Mouse (Mus musculus): Measurements from ENCODE around the gene Mettl9. TPM values are rescaled to one million over a fixed set of nuclear protein-coding genes. Genes with fewer than 3 reads are reported as not detected.

Gene Mettl9
- total and polyA plus RNA-seq, 3 experiments = 33.4 to 80.4 (median 73.3) TPM

GRCm38 (mm10) chr7:121040595-121040994, 6.3 kb downstream of the Mettl9 start:
- DNase-seq (ENCODE audit: low read depth, low spot score) = no peak
- H3K9me3 ChIP-seq (replicated peaks; ENCODE audit: insufficient read depth, low read length) = no peaks in the 10 kb centered on the region
- H3K27me3 ChIP-seq (ENCODE audit: control insufficient read depth in 1 of 2, insufficient read depth in 2 of 2, low read length in 2 of 2) = no peaks in the 10 kb centered on the region
- H3K4me3 ChIP-seq (ENCODE audit: control insufficient read depth in 1 of 2, insufficient read depth in 1 of 2, low read depth in 2 of 2, low read length in 2 of 2) = no peak overlapping the region
- H3K36me3 ChIP-seq (ENCODE audit: control insufficient read depth in 1 of 2, insufficient read depth in 2 of 2, low read length in 2 of 2) = peaks cover 3 to 21% of the 10 kb centered on the region in 2 experiments
- no peak overlapping the region for H3K9ac ChIP-seq (ENCODE audit: control insufficient read depth, low read depth, low read length, poor library complexity, severe bottlenecking)
- peaks cover 7 to 15% of the 10 kb centered on the region in 2 experiments for H3K4me1 ChIP-seq (ENCODE audit: control insufficient read depth in 1 of 2, insufficient read depth in 2 of 2, low read length in 2 of 2)
- peaks cover 78% of the 10 kb centered on the region for H3K79me2 ChIP-seq (ENCODE audit: control insufficient read depth, insufficient read depth, low read length, poor library complexity)
- TF ChIP-seq MAX (IDR thresholded peaks at IDR 0.05; ENCODE audit: low read length) (no peak), HCFC1 (IDR thresholded peaks at IDR 0.05; ENCODE audit: low read depth, low read length) (no peak), MYB (IDR thresholded peaks at IDR 0.05; ENCODE audit: low read depth, low read length) (no peak), CHD1 (IDR thresholded peaks at IDR 0.05; ENCODE audit: low read depth, low read length) (no peak), TAL1 (IDR thresholded peaks at IDR 0.05; ENCODE audit: low read length) (no peak), NRF1 (IDR thresholded peaks at IDR 0.05; ENCODE audit: insufficient read depth, low read depth, low read length, poor library complexity, severe bottlenecking) (no peak), KAT2A (conservative IDR thresholded peaks at IDR 0.05; ENCODE audit: low read depth, low read length) (no peak), USF1 (IDR thresholded peaks at IDR 0.05; ENCODE audit: low read depth, low read length) (no peak), ZNF384 (IDR thresholded peaks at IDR 0.05; ENCODE audit: low read depth, low read length) (no peak)
- no peak overlapping the region for H3K27ac ChIP-seq (ENCODE audit: control insufficient read depth, low read depth, low read length)

GRCm38 (mm10) chr7:121041989-121042388, 7.7 kb downstream of the Mettl9 start:
- no peak overlapping the region for H3K4me3 ChIP-seq (ENCODE audit: control insufficient read depth in 1 of 2, insufficient read depth in 1 of 2, low read depth in 2 of 2, low read length in 2 of 2)
- H3K9ac ChIP-seq (ENCODE audit: control insufficient read depth, low read depth, low read length, poor library complexity, severe bottlenecking) = no peak overlapping the region
- no peak for DNase-seq (ENCODE audit: low read depth, low spot score)
- no peak overlapping the region for H3K27ac ChIP-seq (ENCODE audit: control insufficient read depth, low read depth, low read length)
- peaks cover 4 to 9% of the 10 kb centered on the region in 2 experiments for H3K4me1 ChIP-seq (ENCODE audit: control insufficient read depth in 1 of 2, insufficient read depth in 2 of 2, low read length in 2 of 2)
- no peaks in the 10 kb centered on the region for H3K27me3 ChIP-seq (ENCODE audit: control insufficient read depth in 1 of 2, insufficient read depth in 2 of 2, low read length in 2 of 2)
- no peak for TF ChIP-seq MAX (IDR thresholded peaks at IDR 0.05; ENCODE audit: low read length)
- peaks cover 3 to 10% of the 10 kb centered on the region in 2 experiments for H3K36me3 ChIP-seq (ENCODE audit: control insufficient read depth in 1 of 2, insufficient read depth in 2 of 2, low read length in 2 of 2)
- no peaks in the 10 kb centered on the region for H3K9me3 ChIP-seq (replicated peaks; ENCODE audit: insufficient read depth, low read length)
- peaks cover 70% of the 10 kb centered on the region for H3K79me2 ChIP-seq (ENCODE audit: control insufficient read depth, insufficient read depth, low read length, poor library complexity)

GRCm38 (mm10) chr7:121043004-121043403, 8.8 kb downstream of the Mettl9 start:
- H3K4me1 ChIP-seq (ENCODE audit: control insufficient read depth in 1 of 2, insufficient read depth in 2 of 2, low read length in 2 of 2) = peaks cover 9 to 15% of the 10 kb centered on the region in 2 experiments
- TF ChIP-seq MAFK (IDR thresholded peaks at IDR 0.05; ENCODE audit: borderline replicate concordance, low read depth, low read length) = no peak
- TF ChIP-seq NRF1 (IDR thresholded peaks at IDR 0.05; ENCODE audit: insufficient read depth, low read depth, low read length, poor library complexity, severe bottlenecking) = no peak
- TF ChIP-seq JUND (IDR thresholded peaks at IDR 0.05; ENCODE audit: low read depth, low read length) = no peak
- no peak for TF ChIP-seq USF2 (IDR thresholded peaks at IDR 0.05; ENCODE audit: borderline replicate concordance in 1 of 2, insufficient read depth in 1 of 2, low read depth in 1 of 2, low read length in 2 of 2)
- no peak for TF ChIP-seq POLR2AphosphoS5 (IDR thresholded peaks at IDR 0.05; ENCODE audit: borderline replicate concordance, low read depth, low read length)
- no peak for TF ChIP-seq MAZ (IDR thresholded peaks at IDR 0.05; ENCODE audit: low read depth, low read length)
- TF ChIP-seq RCOR1 (IDR thresholded peaks at IDR 0.05; ENCODE audit: low read depth, low read length) = no peak
- TF ChIP-seq NELFE (IDR thresholded peaks at IDR 0.05; ENCODE audit: low read depth, low read length) = no peak
- TF ChIP-seq BHLHE40 (IDR thresholded peaks at IDR 0.05; ENCODE audit: borderline replicate concordance, low read depth, low read length) = no peak
- TF ChIP-seq ETS1 (IDR thresholded peaks at IDR 0.05; ENCODE audit: low read depth, low read length) = no peak
- no peak for TF ChIP-seq ZMIZ1 (IDR thresholded peaks at IDR 0.05; ENCODE audit: low read depth, low read length)
- TF ChIP-seq ELF1 (IDR thresholded peaks at IDR 0.05; ENCODE audit: low read depth, low read length) = no peak
- TF ChIP-seq TAL1 (IDR thresholded peaks at IDR 0.05; ENCODE audit: low read length) = no peak
- no peak for TF ChIP-seq ZC3H11A (IDR thresholded peaks at IDR 0.05; ENCODE audit: low read depth, low read length)
- H3K36me3 ChIP-seq (ENCODE audit: control insufficient read depth in 1 of 2, insufficient read depth in 2 of 2, low read length in 2 of 2) = peaks cover 3 to 17% of the 10 kb centered on the region in 2 experiments
- no peak overlapping the region for H3K27ac ChIP-seq (ENCODE audit: control insufficient read depth, low read depth, low read length)
- H3K9me3 ChIP-seq (replicated peaks; ENCODE audit: insufficient read depth, low read length) = no peaks in the 10 kb centered on the region
- peaks cover 67% of the 10 kb centered on the region for H3K79me2 ChIP-seq (ENCODE audit: control insufficient read depth, insufficient read depth, low read length, poor library complexity)
- no peak overlapping the region for H3K4me3 ChIP-seq (ENCODE audit: control insufficient read depth in 1 of 2, insufficient read depth in 1 of 2, low read depth in 2 of 2, low read length in 2 of 2)
- H3K9ac ChIP-seq (ENCODE audit: control insufficient read depth, low read depth, low read length, poor library complexity, severe bottlenecking) = no peak overlapping the region
- H3K27me3 ChIP-seq (ENCODE audit: control insufficient read depth in 1 of 2, insufficient read depth in 2 of 2, low read length in 2 of 2) = no peaks in the 10 kb centered on the region
- DNase-seq (ENCODE audit: low read depth, low spot score) = no peak

Data from MEL (cell line).